Mouse (Mus musculus) CD4-positive, CD25-positive, alpha-beta regulatory T cell, adult 4 months (primary cell): ENCODE measurements around the gene Utf1. TPM values are rescaled to one million over a fixed set of nuclear protein-coding genes. Genes with fewer than 3 reads are reported as not detected.
A peak's percentile ranks its signal among the peaks of the same experiment; 100 is the strongest.

ENCODE experiments used
- ATAC-seq: one replicate; pipeline ENCODE4 v1.8.0; 2017
- polyA plus RNA-seq, 2 experiments: library from polyadenylated mRNA; unstranded; fragments of 100-300 nt; shearing (Covaris generic); gene quantifications; one replicate each; pipeline ENCODE4 v1.2.1; 2017

Gene Utf1
- 1 to 10 TPM; 3.7 to 6.1 TPM for polyA plus RNA-seq

DNA sequence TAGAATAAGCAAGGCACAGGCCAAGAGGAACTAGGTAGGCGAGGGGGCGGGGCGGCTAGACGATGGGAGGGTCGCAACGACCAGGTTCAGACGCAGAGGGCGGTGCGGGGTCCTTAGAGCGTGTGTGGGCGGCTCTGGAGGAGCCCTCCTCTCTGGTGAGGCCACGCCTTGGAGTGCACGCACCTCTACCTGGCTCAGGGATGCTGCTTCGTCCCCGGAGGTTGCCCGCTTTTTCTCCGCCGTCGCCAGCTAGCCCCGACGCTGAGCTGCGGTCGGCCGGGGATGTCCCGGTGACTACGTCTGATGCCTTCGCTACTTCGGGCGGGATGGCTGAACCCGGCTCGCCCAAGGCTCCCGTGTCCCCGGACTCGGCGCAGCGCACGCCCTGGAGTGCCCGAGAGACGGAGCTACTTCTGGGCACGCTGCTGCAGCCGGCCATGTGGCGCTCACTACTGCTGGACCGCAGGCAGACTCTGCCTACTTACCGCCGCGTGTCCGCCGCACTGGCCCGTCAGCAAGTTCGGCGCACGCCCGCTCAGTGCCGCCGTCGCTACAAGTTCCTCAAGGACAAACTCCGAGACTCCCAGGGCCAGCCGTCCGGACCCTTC, at the start of gene Utf1:
TSS of gene Utf1 (plus strand) at position 116 of the 608 bp plus-strand sequence.
- ATAC-seq = peak; percentile 83

- ATAC-seq = no peak
Measured at GRCm38 (mm10) chr7:139894655-139895557, 48.7 kb upstream of the Utf1 start, which contains the start of gene Kndc1. Kndc1 (plus strand) TSS chr7:139894696.

GRCm38 (mm10) chr7:139896271-139896670, 47.3 kb upstream of the Utf1 start:
- ATAC-seq = no peak

- ATAC-seq = no peak
Measured at GRCm38 (mm10) chr7:139896796-139897195, 46.8 kb upstream of the Utf1 start.

- no peak for ATAC-seq
Measured at GRCm38 (mm10) chr7:139898606-139899005, 45.0 kb upstream of the Utf1 start.

DNA sequence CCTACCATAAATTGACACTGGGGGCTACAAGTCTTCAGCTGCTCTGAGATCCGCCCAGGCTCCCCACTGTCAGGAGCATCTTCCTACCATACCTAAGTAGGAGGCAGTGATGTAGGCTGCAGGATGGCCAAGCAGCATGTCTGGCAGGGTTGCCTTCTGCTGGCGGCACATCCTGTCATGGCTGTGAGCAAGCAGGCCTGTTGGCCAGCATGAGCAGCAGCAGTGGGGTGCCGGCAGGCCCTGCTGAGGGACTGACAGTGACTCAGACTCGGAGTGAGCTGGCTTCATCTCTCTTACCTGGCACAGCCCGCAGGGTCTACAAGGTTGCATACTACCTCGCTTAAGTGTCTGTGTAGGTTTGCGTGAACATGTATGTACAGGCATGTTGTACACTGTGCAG, 44.1 kb upstream of the Utf1 start:
- no peak for ATAC-seq

DNA sequence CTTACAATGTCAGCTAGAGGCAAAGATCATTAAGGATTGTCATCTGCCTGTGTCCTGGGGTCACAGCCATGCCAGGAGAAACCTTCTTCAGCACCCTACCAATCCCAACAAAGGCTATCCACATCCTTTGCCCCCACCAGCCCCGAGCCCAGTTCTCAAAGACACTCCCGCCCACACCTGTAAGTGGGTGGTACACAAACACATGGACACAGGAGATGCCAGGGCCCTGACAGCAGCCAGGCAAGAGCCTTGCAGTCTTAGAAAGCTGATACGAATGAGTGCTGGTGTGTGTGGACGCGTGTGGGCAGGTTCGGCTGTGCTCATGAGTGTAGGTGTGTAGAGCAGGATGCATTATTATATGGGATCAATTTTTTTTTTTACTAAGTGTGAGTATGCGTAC, 43.1 kb upstream of the Utf1 start:
- ATAC-seq = no peak

DNA sequence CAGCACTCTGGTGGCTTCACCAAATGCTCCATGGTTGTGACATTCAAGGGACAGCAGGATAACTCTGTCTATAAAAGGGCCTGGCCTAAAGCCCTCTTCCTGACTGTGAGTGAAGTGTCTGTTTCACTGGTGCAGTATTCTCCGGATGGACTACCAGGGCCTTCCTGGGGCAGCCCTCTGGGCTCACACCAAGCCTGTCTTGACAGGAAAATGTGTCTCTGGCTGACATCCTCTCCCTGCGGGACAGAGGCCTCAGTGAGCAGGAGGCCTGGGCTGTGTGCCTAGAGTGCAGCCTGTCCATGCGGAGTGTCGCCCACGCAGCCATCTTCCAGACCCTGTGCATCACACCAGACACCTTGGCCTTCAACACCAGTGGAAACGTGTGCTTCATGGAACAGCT, 42.7 kb upstream of the Utf1 start:
- ATAC-seq = no peak

DNA sequence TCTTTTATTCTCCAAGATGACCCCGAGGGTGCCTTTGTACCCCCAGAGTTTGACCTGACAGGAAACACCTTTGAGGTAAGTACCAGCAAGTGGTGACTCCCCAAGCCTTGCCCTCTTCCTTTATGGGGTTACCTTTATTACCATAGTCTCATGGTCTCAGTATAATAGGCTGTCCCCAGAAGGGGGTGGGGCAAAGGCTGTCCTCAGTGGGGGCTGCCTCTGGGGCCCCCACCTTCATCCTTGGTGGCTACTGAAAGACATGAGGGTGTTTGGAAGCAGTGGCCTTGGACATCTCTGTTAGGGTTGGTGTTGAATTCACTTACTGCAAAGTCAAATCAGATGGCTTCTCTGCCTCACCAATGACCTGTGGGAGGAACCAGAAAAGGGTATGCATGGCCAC, 41.6 kb upstream of the Utf1 start:
- ATAC-seq = no peak

DNA sequence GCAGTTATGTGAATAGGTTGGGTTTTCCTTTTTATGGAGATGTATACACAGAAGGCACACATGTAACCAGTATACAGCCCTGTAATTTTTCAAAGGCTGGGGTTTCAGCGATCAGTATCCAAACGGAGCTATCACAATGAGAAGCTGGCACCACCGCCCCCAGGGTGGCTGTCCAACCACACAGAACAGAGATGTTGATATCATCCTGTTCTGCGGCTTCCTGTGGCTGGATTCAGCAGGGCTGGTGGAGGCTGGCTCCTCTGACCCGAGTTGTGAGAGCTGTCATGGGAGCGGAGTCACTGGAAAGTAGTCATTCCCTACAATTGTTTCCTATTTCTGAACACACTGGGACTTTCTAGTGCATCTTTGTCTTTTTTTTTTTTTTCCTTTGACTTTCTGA, 38.3 kb upstream of the Utf1 start:
- peak; percentile 50 for ATAC-seq

DNA sequence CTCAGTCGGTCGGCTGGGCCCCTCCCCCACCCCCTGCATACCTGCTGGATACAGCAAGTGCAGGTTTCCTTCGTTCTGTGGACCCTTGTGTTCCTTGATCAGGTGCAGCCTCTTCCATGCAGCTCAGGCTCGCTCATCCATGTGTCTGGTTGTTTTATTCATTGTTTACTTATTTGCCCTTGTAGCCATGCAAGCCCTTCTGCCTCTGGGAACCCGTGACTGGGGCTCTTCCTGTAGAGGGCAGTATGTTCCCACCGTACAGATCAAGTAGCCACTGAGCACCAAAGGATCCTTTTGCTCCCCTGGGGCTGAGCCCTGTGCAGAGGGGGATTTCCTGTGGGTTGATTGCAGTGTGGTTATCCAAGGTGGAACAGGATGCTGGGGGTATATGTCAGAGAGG, 37.9 kb upstream of the Utf1 start:
- ATAC-seq = peak; percentile 92

- no peak for ATAC-seq
Measured at GRCm38 (mm10) chr7:139908176-139908575, 35.4 kb upstream of the Utf1 start.

DNA sequence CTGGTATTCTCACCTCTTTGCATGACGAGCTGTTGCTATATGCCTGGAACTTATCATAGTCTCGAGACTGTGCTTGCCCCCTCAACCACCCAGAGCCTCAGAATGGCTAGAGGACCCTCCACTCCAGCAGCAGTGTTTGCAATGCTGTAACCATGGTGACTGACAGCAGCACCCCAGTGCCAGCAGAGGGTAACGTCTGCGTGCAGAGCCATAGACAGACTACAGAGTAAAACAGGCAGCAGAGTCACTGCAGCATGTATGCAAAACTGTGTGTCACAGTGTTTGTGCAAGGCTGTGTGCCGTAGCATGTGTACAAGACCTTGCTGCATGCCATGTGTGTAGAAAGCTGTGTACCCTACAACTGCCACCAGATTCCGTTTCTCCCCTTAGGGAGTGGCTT, 34.1 kb upstream of the Utf1 start:
- no peak for ATAC-seq

DNA sequence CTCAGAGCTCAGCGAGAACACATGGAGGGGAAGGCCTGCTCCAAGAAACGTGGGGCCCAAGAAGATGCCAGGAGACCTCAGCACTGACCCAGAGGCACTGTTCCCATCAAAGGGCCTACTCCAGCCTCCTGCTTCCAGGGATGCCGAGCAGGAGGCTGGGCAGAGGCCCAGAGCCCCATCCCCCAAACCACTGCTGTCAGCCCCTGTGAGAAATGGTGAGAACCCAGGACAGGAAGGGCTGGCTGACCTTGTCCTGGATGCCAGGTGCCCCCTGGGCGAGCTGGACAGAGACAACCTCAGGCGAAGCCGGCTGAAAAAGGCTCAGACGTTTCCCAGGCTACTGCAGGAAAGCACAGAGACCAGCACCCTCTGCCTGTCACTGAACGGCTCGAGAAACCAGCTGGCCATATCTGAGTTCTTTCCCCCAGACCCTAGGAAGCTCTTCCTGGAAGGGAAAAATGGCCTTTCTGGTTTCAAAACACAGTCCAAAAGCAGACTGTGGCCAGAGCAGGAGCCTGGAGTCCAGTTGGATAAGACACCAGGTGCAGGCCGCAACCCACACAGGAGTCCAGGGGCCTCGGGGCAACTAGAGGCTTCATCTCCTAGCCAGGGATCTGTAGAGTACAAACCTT, 33.3 kb upstream of the Utf1 start:
- no peak for ATAC-seq

- ATAC-seq = peak; percentile 56
Measured at GRCm38 (mm10) chr7:139914141-139915047, 29.2 kb upstream of the Utf1 start.

GRCm38 (mm10) chr7:139915646-139916257, 27.8 kb upstream of the Utf1 start:
- ATAC-seq = peak; percentile 37

GRCm38 (mm10) chr7:139916345-139916744, 27.2 kb upstream of the Utf1 start:
- ATAC-seq = no peak

DNA sequence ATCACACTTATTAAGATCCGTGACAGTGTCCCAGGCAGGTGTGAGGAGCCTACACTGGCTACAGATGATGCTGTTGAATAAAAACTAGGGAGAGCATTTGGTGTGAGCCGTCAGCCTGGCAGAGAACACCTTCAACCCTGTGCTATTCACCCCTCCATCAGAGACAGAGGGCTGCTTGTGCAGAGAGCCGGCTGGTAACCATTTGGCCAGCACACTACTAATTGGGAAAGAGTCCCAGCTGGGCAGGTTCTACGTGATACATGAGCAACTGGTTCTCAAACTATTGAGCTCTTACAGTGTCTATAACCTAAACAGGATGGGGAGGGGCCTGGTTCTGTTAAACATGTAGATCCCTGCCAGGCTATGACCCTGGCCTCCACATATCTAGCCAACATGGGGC, 25.3 kb upstream of the Utf1 start:
- no peak for ATAC-seq

- no peak for ATAC-seq
Measured at GRCm38 (mm10) chr7:139930732-139931131, 12.9 kb upstream of the Utf1 start.

DNA sequence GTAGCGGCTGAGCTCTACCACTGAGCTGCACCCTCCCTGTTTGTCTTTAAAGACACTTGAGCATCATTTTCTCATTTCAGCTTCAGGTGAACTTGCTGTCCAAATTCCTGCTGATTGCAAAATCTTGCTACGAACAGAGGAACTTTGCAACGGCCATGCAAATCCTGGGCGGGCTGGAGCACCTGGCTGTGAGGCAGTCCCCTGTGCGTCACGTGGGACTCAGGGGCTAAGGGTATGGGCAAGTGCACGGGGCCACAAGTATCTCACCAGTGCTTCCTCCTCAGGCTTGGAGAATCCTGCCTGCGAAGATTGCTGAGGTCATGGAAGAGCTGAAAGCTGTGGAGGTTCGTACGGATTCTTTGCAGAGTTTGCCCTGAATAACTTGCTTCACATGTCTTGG, 6.9 kb upstream of the Utf1 start:
- ATAC-seq = no peak

DNA sequence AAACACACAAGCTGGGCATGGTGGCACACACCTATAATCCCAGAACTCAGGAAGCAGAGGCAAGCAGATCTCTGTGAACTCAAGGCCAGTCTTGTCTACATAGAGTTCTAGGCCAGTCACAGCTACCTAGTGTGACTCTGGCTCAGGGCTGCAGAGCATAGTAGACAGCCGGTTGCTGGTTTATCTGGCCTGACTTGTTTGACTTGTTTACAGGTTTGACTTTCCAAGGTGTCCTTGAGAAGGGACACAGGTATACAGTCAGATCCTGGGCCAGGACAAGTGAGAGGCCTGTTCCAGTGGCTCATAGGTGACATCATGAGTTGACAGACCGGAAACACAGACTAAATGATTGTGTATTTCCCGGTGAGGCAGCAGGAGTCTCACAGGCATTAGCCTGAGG, 6.5 kb upstream of the Utf1 start:
- no peak for ATAC-seq

GRCm38 (mm10) chr7:139937810-139938209, 5.8 kb upstream of the Utf1 start:
- no peak for ATAC-seq
